Mouse (Mus musculus): Measurements from ENCODE around the gene Trpv3.

GRCm38 (mm10) chr11:73283926-73284325, 16.7 kb downstream of the Trpv3 start:
- TF ChIP-seq POLR2A (IDR thresholded peaks at IDR 0.05; ENCODE audit: insufficient read depth, low read length) (no peak), CTCF (IDR thresholded peaks at IDR 0.05; ENCODE audit: low read depth, low read length) (no peak), EP300 (IDR thresholded peaks at IDR 0.05; ENCODE audit: insufficient read depth, low read depth, low read length) (no peak)
